Mouse (Mus musculus) lung, postnatal 36 days (tissue): ENCODE results near the gene Anapc15.
"Not testable (repeated sequence)": the region's sequence is repeated elsewhere in the genome, so short reads cannot be mapped to it uniquely, and the experiment has no call there.

ENCODE experiments used
- DNase-seq: peaks from one replicate; pipeline ENCODE4 v3.0.0; 2022; ENCODE audit warnings: mixed read lengths

Anapc15 gene

DNA sequence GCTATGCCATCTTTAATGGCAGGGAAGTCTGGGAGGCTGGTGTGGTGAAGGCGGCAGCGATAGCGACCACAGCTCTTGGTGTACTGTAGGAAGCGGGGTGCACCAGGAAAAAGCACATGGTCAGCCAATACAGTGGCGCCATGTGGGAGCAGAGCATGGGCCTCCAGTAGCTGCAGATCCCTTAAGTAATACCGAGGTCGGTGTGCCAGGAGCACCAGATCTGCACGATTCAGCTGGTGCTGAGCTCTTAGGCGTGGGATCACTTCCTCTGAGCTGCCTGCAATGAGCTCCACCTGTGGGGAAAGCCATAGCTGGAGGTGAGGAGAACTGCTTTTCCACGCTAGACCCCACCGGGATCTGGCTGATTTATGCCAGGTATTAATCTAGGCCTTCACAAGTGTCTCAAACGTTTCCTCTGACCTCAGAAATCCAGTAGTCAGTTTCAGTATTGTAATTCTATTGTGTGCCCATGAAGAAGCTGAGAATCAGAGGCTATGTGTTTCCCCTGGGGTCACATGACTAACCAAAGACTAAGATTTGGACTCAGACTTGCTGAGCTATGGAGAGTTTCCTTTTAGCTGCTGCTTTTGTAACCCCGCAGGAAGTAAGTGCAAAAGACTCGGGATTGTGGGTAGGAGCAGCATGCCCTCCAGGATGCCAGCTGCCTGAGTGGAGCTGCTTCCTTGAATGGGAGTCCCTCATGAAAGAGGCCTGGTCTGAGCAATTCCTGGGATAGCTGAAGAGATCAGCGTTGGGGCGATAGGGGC is 37.0 kb downstream of the Anapc15 start:
- no peak for DNase-seq

DNA sequence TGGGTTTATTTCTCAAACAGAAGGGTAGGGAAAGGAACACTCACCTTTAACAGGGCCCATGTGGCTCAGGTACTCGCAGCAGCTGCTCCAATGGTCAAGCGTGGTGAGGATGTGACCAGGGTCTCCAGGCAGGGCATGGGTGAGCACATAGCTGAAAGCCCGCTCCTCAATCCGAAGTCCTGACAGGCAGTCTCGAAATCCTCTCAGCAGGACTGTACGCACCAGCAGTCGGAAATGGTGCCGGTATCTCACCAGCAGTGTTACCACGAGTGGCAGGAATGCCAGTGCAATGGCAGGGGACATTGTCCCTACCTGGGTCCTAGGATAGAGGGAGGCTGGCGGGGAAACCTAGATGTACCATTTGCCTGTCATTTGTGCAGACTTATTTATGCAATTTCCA is 38.5 kb downstream of the Anapc15 start:
- DNase-seq = no peak

DNA sequence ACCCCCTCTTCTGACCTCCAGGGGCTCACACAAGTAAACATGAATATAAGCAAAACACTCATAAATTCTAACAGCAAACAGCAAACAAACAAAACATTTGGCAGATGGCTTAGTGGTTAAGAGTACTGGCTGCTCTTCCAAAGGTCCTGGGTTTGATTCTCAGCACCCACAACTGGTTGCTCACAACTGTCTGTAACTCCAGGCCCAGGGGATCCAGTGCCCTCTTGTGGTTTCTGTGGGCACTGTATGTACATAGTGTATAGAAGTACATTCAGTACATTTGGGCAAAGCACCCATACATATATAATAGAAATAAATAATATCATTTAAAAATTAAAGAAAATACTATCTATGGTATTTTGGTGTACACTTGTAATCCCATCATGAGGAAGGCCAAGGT is 39.3 kb downstream of the Anapc15 start:
- DNase-seq = no peak

DNA sequence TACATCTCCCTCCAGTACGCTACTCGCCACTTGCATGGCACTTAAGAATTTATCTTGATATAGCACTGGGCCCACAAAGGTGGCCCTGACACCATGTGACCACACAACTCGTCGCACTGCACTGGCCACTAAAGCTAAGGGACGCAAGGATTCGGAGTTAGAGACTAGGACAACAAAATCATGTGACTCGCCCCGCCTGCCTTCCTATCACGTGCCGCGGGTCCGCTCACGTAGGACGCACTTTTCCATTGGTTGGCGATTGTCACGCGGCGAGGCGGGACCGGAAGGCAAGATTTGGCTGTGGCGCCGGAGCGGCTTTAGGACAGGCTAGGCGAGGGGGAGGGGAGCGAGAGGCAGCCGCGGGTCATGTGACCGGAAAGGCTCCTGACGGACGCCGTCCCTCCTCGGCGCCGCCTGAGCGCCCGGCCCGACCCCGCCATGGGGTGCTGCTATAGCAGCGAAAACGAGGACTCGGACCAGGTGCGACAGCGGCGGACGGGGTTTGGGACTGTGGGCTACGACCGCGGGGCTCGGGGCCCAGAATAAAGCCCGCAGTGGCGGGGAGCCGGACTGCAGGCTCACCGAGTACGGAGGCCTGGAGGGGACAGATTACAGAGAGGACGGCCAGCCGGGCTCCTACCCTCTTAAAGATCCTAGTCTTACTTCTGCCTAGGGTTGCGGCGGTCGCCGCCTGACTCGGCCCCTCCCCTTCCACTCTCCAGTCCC is 42.2 kb downstream of the Anapc15 start, which contains the start of gene Lamtor1:
Gene Lamtor1, plus strand, starts transcription at position 344 of the 726 bp plus-strand sequence.
- peak; percentile 100 for DNase-seq

DNA sequence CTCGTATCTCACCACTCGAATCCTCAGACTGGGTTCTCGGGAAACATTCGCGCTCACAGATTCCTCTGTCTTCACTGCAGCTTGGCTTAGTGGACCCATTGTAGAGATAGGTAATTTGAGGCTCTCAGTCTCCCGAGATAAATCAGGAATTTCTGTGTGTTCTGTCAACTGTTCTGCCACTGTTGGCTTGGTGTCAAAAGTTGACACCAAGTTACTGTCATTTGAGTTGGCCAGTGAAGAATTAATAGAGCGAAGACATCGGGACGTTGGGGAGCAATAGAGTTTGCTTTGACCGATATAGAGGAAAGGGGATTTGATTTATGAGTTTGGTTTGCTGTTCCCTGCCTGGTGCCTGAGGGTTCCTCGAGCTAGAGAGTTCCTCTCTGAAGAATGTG is 42.8 kb downstream of the Anapc15 start, which contains the start of gene Tomt:
Gene Tomt, minus strand, starts transcription at position 73 of the 395 bp plus-strand sequence.
- DNase-seq = no peak

DNA sequence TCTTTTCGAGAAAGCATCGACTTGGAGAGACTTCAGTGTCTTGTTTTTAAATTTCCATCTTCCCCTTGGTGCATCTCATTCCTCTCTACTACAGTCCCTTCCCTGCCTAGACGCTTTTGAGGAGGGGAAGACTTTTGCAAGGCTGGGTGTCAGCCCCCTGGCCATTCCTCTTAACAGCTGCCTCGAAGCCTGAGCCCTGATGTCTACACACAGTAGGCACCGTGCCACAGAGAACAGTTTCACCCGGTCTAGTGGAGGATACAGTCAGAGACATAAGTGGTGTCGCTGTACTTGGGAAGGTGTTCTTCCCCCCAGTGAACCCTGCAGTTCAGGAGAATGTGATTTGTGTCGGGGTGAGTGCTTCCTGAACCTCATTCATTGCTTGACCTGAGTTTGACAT is 43.2 kb downstream of the Anapc15 start:
- DNase-seq = peak; percentile 17

DNA sequence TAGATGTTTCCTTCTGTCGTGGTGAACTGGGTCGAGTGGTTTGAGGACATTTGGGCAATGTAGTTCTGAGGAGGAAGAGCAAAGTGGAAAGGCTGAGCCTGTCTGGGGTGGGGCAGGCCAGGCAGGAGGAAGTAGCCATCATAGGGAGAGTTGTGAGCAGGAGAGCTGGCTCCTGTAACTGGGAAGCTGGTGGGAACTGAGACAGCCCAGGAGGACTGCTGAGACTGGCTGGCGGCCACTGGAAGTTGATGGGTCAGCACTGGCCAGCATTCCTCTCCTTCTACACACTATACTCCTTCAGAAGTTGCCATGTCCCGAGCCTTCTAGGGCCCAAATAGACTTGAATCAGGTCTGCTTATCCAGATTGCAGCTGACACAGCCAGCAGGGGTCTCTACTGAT is 44.9 kb downstream of the Anapc15 start:
- peak; percentile 37 for DNase-seq

DNA sequence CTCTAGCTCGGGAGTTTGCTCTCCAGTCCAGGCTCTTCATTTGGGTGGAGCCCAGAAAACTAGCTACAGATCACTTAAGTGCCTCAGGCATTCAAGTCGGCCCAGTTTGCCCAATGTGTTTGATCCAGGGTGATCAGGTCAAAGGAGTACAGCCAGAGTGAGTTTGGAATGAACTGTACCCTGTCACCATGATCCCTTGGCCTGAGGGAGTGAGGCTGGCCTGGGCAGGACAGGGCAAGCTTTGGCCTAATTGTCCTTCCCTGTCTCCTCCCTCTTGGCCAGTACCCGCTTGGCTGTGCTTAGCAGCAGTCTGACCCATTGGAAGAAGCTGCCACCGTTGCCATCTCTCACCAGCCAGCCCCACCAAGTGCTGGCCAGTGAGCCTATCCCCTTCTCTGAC is 46.6 kb downstream of the Anapc15 start:
- DNase-seq = no peak

DNA sequence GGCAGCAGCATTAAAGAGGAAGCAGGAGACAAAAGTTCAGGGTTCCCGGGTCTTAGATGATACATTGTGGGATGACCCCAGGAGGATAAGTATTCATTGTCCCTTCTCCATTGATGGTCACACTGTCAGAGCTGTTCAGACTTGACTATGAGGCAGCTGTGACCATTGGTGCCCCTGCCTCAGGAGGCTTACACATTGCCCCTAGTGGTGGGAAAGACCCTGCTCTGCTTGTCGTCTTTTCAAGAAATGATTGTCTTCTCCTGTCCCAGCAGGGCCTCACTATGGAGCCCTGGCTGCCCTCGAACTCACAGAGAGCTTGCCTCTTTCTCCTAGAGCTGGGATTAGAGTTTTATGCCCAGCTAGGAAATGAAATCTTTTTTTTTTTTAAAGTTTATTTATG is 48.5 kb downstream of the Anapc15 start:
- no peak for DNase-seq

DNA sequence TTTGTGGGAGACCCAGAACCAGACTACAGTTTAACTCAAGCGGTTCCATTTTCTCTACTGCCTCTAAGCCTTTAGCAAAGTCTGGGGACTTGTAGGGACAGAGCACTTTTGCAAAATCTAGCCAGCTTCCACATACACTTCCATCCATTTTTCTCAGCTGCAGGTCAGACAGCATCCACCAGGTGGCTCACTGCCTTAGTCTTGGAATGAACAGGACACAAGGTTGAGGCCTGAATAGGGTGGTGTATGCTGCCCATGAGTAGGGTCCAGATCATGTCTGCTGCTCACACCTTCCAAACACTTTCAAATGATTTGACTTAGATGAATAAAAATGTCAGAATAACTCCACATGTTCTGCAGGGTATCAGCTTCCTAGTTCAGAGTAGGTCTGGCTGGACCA is 54.6 kb downstream of the Anapc15 start:
- peak; percentile 83 for DNase-seq

DNA sequence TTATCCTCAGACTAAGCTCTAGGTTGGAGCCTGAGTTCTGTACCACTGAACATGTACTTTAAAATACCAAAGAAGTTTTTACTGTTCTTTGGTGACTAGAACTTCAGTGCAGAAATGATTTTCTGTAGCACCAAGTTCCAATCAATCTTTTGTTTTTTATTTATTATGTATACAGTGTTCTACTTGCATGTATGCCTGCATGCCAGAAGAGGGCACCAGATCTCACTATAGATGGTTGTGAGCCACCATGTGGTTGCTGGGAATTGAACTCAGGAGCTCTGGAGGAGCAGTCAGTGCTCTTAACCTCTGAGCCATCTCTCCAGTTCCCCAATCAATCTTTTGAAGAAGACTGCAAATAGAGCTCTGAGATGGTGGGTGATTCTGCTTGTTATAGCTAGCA is 62.4 kb downstream of the Anapc15 start:
- DNase-seq = not testable (repeated sequence)

DNA sequence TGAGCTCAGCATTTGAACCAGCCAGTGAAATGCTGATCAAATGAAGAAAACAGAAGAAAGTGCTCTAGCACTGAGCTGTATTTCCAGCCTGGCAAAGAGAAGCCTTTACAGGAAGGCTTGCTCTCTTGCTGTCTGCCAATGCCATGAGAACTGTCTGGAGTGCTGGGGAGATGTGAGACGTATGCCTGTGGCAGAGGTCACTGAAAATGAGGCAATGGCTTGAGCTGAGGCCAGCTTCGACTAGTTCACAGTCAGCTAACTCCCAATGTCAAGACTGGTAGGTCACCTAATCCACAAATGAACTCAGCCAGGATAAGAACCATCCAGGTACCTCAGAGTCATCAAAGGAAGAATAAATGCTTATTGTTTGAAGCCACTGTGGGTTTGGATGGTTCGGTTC is 64.6 kb downstream of the Anapc15 start:
- DNase-seq = no peak

DNA sequence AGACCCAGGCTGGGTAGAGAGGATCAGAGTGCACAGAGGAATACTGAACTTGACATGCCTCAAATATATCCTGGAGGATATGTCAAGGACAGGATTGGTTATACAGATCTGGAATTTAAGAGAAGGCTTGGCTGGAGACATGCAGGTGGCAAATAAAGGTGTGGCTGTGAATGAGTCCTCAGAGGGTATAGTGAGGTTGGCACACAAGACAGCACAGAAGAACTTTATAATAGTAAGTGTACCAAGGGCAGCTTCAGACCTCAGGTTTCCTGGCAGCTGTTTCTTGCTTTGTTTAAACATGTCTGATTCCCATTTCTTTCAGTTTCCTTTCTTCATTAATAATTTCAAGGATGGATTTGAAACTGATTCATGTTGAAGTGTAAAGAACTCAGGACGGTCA is 69.0 kb downstream of the Anapc15 start:
- peak; percentile 38 for DNase-seq

DNA sequence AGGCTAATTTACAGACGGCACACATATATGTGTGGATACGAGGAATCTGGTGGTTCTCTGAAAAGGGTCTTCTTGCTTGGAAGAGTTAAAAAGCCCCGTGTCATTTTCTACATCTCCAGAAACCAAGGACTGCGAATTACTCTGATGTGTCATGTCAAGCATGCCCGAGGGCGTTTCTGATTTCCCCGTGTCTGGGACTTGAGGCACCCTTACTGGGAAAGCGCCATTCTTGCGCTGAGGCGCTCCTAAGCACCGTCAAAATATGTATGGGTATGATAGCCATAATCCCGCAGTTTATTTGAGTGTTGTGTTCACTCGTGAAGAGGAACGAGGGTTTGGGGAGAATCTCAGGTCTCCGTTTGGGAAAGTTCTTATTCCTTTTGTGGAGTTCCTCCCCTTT is 69.8 kb downstream of the Anapc15 start:
- DNase-seq = no peak

DNA sequence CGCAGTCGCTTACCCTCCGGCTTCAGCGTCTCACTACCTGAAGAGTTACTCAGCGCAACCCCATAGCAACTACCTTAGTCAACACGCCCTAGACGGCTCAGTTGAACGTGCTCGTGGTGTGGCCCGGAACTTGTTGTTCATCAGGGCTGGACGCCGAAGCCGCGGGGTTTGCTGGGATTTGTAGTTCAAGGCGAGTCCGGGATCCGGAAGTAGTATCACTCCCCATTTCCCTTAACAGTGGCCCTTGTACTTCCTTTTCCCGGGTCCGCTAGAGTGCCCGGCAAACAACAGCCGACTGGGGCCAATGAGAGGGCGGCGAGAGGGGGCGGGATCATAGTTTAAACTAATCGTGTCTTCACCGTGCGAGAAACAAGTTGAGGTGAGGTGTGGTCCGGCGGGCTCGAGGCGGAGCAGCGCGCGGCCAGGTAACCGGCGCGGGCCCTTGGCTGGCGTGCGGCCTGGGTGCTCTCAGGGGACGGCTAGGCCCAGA is 70.3 kb downstream of the Anapc15 start, which contains the start of the genes Lrrc51 and Numa1:
Gene Lrrc51, minus strand, starts transcription at position 145 of the 490 bp plus-strand sequence.
Gene Numa1, plus strand, starts transcription at position 361 of the 490 bp plus-strand sequence.
- peak; percentile 99 for DNase-seq

DNA sequence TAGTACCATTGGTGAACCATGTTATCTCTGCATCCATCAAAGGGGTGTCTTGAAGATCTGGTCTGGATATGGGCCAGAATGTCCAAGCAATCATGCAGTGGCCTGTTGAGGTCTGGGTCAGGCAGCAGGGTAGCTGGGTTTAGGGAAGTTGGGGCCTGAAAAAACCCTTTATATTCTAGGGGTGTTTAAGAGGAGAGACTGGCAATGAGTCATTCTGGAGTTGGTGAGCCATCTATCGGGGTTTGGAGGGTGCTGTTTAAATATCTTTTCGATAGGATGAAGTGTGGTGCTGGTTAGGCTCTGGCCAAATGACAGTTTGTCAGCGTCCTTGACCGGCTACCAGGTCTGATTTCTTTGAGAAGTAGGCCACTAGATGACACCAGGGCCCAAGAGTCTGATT is 72.4 kb downstream of the Anapc15 start:
- no peak for DNase-seq

DNA sequence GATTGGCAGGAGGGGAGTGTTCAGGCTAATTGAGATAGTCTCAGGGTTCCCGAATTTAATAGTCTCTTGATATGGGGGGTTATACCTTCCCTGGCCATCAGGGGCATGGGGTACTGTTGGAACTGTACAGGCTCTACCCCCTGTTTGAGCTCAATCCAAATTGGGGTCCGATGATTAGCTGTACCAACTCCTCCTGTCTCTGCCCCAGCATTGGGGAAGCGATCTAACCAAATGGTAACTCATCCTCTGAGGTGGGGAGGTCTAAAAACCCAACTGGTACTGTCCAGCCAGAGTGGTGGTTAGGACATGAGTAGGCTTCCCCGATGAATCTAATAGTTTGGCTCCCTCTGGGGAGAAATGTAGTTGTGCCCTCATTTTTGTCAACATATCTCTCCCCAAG is 73.5 kb downstream of the Anapc15 start:
- no peak for DNase-seq

DNA sequence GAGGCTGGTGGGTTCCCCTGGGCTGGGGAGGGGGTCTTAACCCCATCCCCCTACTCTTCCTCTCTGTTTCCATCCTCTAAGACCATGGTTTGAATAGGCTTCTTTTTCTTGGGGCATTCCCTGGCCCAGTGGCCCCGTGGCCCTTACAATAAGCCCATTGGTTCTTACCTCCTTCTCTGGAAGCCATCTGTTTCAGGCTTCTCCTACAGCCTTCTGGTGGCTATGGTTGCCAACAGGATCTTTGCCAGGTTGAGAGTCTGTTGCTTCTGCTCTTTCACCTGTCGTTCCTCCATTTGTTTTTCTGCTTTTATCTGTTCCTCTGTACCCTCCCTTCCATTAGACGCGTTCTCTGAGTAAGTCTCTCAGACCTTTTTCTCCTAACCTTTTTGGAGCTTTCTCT is 74.1 kb downstream of the Anapc15 start:
- DNase-seq = no peak

DNA sequence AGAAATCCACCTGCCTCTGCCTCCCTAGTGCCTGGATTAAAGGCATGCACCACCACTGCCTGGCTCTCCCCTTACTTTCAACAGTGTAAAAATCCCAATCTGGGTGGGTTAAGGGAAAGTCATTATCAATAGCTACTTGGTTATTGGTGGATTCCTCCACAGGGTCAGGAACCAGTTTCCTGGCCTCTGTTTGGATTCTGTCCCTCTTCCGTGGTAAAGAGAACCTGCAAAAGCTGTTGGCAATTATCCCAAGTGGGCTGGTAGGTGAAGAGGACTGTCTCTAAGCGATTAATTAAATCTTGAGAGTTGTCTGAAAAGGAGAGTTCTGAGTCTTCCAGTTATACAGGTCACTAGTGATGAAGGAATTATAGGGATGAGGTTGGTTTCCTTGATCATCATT is 74.8 kb downstream of the Anapc15 start:
- no peak for DNase-seq

DNA sequence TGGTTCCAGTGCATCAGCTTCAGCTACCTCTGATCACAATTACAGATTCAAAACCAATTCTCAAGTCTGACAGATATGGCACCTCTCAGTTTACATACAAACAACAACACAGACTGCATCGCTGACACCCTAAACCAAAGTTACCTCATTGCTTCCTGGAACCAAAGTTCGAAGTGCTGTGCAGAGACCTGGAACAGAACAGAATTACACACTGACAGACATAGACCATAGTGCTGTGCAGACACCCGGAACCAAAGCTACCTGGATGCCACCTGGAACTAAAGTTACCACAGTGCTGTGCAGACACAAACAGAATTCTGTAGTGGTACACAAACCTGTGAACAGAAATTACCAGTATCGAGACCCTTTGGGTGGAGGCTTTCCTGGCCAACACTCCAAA is 76.2 kb downstream of the Anapc15 start:
- DNase-seq = no peak

DNA sequence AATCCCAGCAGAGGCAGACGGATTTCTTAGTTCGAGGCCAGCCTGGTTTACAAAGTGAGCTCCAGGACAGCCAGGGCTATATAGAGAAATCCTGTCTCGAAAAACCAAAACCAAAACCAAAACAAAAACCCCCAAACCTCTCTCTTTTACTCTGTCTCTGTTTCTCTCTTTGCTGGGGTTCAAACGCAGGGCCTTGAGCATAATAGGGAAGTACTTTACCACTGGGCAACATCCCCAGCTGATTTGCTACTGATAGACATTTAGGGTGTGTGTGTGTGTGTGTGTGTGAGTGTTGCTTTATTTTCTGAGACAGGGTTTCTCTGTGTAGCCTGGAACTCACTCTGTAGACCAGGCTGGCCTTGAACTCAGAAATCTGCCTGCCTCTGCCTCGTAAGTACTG is 85.5 kb downstream of the Anapc15 start:
- DNase-seq = not testable (repeated sequence)
